Mouse (Mus musculus) embryonic facial prominence, embryonic 11.5 days (tissue): Measurements from ENCODE around the gene Myrf. TPM values are rescaled to one million over a fixed set of nuclear protein-coding genes. Genes with fewer than 3 reads are reported as not detected.
"Not testable (repeated sequence)": the region's sequence is repeated elsewhere in the genome, so short reads cannot be mapped to it uniquely, and the experiment has no call there.

Source experiments
- ATAC-seq: fragments of 200-750 bp; cut with Nextera tagmentation; replicated peaks from 2 replicates; pipeline ENCODE4 v1.8.0; 2017; ENCODE audit warnings: low read depth; ENCODE audit not compliant: insufficient number of reproducible peaks, low FRiP score, low TSS enrichment
- DNase-seq: peaks from one replicate; pipeline ENCODE4 v3.0.0-alpha.2; 2015; ENCODE audit warnings: low spot score
- H3K27ac ChIP-seq: fragments of 300-500 bp; sonication (generic); replicated peaks from 2 replicates; pipeline ENCODE4 v1.5.1; 2014; ENCODE audit warnings: mild to moderate bottlenecking, low read depth, low read length, control low read depth
- H3K27me3 ChIP-seq: fragments of 300-500 bp; sonication (generic); 2 replicates; pipeline ENCODE4 v1.6.1; 2014; ENCODE audit warnings: mild to moderate bottlenecking, low read length, moderate library complexity, mixed read lengths; ENCODE audit not compliant: control insufficient read depth, insufficient read depth
- H3K36me3 ChIP-seq: fragments of 300-500 bp; sonication (generic); replicated peaks from 2 replicates; pipeline ENCODE4 v1.6.1; 2014; ENCODE audit warnings: low read depth, mild to moderate bottlenecking, low read length, moderate library complexity, mixed read lengths; ENCODE audit not compliant: control insufficient read depth, insufficient read depth
- H3K4me1 ChIP-seq: fragments of 300-500 bp; sonication (generic); 2 replicates; pipeline ENCODE4 v1.6.1; 2014; ENCODE audit warnings: low read length, mixed read lengths; ENCODE audit not compliant: control insufficient read depth, insufficient read depth
- H3K4me2 ChIP-seq: fragments of 300-500 bp; sonication (generic); 2 replicates; pipeline ENCODE4 v1.6.1; 2014; ENCODE audit warnings: low read depth, mild to moderate bottlenecking, control low read depth, low read length, moderate library complexity
- H3K4me3 ChIP-seq: fragments of 300-500 bp; sonication (generic); 2 replicates; pipeline ENCODE4 v1.5.1; 2014; ENCODE audit warnings: low read depth, low read length, control low read depth
- H3K9ac ChIP-seq: fragments of 300-500 bp; sonication (generic); replicated peaks from 2 replicates; pipeline ENCODE4 v1.6.1; 2014; ENCODE audit warnings: mild to moderate bottlenecking, control low read depth, low read length
- H3K9me3 ChIP-seq: fragments of 300-500 bp; sonication (generic); replicated peaks from 2 replicates; pipeline ENCODE4 v1.6.1; 2016; ENCODE audit warnings: mild to moderate bottlenecking, low read length, inconsistent platforms, mixed read lengths; ENCODE audit not compliant: control insufficient read depth
- WGBS: fragments of 180-500 bp; shearing (Covaris S2); extraction: QIAGEN DNeasy Blood & Tissue Kit; methylation state at CpG from one replicate; pipeline ENCODE4 v1.1.7; 2014; 5-methylcytosine and 5-hydroxymethylcytosine counted together
- polyA plus RNA-seq: library from polyadenylated mRNA; unstranded; fragments of >200 nt; fragmentation: Nextera tagmentation; extraction: Ambion mirVana; gene quantifications from 2 replicates; pipeline ENCODE4 v1.2.1, GENCODE M21; 2014

Myrf gene
- polyA plus RNA-seq, 1 experiment from 2014 or later, result 2.6 TPM

DNA sequence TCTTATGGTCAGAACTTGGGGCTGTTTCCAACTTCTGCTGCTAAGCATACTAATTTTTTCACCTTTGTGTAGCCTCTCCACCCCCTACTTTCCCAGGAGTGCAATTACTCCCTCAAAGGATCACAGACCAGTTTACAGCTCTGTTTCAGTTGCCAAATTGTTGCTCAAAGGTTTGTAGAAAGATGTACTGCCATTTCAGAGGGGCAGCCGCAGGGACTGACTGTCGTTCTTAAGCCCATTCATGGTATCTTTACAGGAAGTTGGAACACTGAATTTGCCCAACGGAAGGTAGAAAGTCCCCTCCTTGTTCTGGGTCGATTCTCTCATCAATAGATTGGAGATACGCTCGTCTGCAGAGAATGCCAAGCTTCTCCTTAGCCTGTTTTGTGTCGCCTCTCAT lies 69.2 kb downstream of the Myrf start:
- ATAC-seq (no peak), DNase-seq (no peak)
- Histone ChIP-seq H3K9me3 (no peaks in the 10 kb centered on the region), H3K4me3 (no peak overlapping the region), H3K36me3 (no peaks in the 10 kb centered on the region), H3K4me1 (no peaks in the 10 kb centered on the region), H3K27me3 (no peaks in the 10 kb centered on the region), H3K27ac (no peak overlapping the region), H3K9ac (no peak overlapping the region), H3K4me2 (no peak overlapping the region)
- 79% methylated on average over 7 of the region's 7 CpGs for WGBS

DNA sequence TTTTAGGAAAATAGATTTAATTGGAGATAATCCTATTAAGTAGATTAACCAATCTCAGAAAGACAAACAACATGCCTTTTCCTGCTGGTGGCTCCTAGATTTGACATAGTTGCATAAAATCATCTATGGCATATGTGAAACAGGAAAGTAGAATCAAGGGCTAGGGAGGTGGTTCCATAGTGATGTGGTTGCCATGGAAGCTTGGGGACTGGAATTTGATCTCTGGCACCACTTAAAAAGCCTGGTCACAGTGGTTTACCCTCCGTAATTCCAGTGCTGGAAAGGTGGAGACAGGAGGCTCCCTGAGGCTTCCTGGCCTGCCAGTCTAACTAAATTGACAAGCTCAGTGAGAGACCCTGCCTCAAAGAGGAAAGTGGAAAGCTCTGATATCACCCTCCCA lies 70.1 kb downstream of the Myrf start:
- H3K4me1 ChIP-seq, result no peaks in the 10 kb centered on the region
- WGBS, result 40% methylated on average over 1 of the region's 1 CpGs
- no peak overlapping the region for H3K4me2 ChIP-seq
- no peak overlapping the region for H3K4me3 ChIP-seq
- no peaks in the 10 kb centered on the region for H3K9me3 ChIP-seq
- H3K9ac ChIP-seq, result no peak overlapping the region
- ATAC-seq (no peak), DNase-seq (no peak)
- H3K36me3 ChIP-seq, result no peaks in the 10 kb centered on the region
- H3K27me3 ChIP-seq, result no peaks in the 10 kb centered on the region
- H3K27ac ChIP-seq, result no peak overlapping the region

DNA sequence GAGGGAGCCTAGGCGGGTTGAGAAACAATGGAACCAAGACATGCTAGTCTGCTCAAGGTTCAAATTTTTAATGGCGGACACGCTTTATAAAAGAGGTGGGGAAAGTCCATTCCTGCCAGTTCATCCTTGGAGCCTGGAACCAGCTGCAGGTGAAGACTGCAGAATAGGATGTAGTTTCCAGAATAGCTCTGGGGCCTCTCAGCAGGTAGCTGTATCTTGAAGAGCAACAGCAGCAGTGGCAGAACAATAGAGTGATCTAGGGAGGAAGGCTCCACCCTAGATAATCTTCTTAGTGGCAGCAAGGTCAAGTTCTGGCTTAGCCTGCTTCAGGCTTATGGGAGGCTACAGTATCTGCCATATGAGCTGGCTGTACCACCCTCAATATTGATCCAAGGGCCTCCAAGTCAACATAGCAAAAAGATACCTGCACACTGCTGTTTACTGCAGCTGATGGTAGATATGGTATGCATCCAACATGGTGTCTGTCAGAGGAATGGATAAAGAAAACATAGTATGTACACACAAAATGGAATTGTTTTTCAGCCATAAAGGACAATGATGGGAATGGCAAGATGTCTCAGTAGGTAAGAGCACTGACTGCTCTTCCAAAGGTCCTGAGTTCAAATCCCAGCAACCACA lies 70.7 kb downstream of the Myrf start:
- H3K27me3 ChIP-seq, DNase-seq, H3K9me3 ChIP-seq, H3K4me1 ChIP-seq, H3K27ac ChIP-seq, H3K9ac ChIP-seq, H3K4me2 ChIP-seq, ATAC-seq, H3K4me3 ChIP-seq, H3K36me3 ChIP-seq: not testable (repeated sequence)
- WGBS, result 84% methylated on average over 3 of the region's 3 CpGs

DNA sequence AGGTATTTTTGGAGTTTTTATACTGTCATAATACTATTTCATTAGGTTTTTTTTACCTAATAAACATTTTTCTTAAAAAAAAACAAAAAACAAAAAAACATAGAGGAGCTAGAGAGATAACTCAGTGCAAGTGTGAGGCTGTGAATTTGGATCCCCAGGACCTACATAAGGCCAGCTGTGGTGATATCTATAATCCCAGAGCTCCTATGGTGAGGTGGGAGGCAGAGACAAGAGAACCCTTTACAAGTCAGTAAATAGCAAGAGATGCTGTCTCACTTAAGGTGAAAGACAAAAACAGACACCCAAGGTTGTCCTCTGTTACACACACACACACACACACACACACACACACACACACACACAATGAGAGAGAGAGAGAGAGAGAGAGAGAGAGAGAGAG lies 71.4 kb downstream of the Myrf start:
- Histone ChIP-seq H3K36me3 (no peaks in the 10 kb centered on the region), H3K4me2 (no peak overlapping the region), H3K4me1 (no peaks in the 10 kb centered on the region), H3K4me3 (no peak overlapping the region), H3K27me3 (no peaks in the 10 kb centered on the region), H3K9me3 (no peaks in the 10 kb centered on the region), H3K27ac (no peak overlapping the region), H3K9ac (no peak overlapping the region)
- ATAC-seq (no peak), DNase-seq (no peak)

DNA sequence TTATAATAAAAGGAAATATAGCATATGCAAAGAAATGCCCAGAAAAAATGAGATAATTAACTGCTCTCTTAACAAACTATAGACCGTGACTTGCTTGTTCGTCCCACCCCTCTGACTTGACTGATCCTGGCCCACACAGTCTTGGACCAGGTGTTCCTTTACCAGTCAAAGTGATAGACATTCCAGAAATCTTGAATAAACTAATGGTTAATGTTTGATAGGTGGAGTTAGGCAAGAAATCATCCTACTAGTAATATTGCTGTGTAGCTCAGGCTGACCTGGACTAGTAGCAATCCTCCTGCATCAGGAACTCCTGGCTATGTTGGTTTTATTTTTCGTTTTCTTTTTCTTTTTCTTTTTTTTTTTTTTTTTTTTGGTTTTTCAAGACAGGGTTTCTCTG lies 72.1 kb downstream of the Myrf start:
- Histone ChIP-seq H3K27me3 (no peaks in the 10 kb centered on the region), H3K9me3 (no peaks in the 10 kb centered on the region), H3K4me1 (no peaks in the 10 kb centered on the region), H3K36me3 (no peaks in the 10 kb centered on the region), H3K9ac (no peak overlapping the region), H3K4me2 (no peak overlapping the region), H3K27ac (no peak overlapping the region), H3K4me3 (no peak overlapping the region)
- DNase-seq, result no peak
- ATAC-seq, result no peak
- WGBS, result 85% methylated on average over 3 of the region's 3 CpGs

DNA sequence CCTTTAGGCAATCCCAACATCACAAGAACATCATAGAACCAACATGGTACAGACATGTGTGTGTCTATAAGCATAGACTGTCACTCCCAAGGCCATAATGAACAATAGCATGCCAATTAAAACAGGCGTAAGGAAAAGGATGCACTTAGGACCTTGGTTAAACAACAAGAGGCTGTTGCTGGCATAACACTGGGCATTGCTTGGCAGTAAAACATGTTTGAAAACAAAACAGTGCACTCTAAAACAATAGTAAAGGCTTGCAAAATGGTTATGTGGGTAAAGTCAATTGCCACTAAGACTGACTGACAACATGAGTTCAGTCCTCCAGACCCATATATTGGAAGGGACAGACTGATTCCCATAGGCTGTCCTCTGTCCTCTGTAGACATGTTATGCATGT lies 72.6 kb downstream of the Myrf start:
- no peak overlapping the region for H3K4me3 ChIP-seq
- H3K4me1 ChIP-seq, result no peaks in the 10 kb centered on the region
- WGBS, result 78% methylated on average over 1 of the region's 1 CpGs
- no peak overlapping the region for H3K27ac ChIP-seq
- H3K9ac ChIP-seq, result no peak overlapping the region
- DNase-seq (no peak), ATAC-seq (no peak)
- H3K27me3 ChIP-seq, result no peaks in the 10 kb centered on the region
- H3K4me2 ChIP-seq, result no peak overlapping the region
- H3K36me3 ChIP-seq, result no peaks in the 10 kb centered on the region
- H3K9me3 ChIP-seq, result no peaks in the 10 kb centered on the region

DNA sequence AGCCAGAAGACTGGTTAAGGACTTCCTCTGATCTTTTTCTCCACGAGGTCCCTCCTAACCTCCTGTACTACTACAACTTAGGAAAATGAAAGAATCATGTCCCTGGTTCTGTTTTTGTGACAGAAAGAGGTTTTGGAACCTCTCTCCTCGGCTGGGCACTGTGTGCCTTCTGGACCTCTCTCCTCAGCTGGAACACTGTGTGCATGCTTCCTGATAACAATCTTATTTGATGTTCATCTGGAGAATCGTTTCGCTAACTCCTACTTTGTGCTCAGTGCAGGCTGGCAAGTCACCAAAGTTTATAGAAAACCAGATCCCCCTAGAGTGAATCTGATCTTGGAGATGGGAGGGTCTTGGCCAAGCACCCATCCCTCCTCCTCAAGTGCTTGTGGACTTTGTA lies 73.4 kb downstream of the Myrf start:
- no peaks in the 10 kb centered on the region for H3K4me1 ChIP-seq
- no peak overlapping the region for H3K9ac ChIP-seq
- ATAC-seq, result no peak
- no peak overlapping the region for H3K27ac ChIP-seq
- H3K36me3 ChIP-seq, result no peaks in the 10 kb centered on the region
- no peaks in the 10 kb centered on the region for H3K9me3 ChIP-seq
- no peak overlapping the region for H3K4me2 ChIP-seq
- WGBS, result 79% methylated on average over 4 of the region's 4 CpGs
- no peaks in the 10 kb centered on the region for H3K27me3 ChIP-seq
- DNase-seq, result no peak
- no peak overlapping the region for H3K4me3 ChIP-seq

DNA sequence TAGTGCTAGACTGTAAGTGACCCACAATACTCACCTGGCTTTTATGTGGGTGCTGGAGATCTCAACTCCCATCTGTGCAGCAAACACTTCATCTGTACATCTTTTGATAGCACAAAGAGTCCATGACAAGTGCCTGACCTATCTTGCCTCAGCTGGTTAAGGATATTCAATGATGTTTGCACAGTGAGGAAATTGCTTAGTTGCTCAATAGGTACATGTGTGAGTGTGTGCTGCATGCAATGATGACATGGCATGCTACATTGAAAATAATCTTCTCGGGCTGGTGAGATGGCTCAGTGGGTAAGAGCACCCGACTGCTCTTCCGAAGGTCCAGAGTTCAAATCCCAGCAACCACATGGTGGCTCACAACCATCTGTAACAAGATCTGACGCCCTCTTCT lies 74.6 kb downstream of the Myrf start:
- not testable (repeated sequence) for H3K9ac ChIP-seq, H3K9me3 ChIP-seq, H3K4me2 ChIP-seq, H3K4me3 ChIP-seq, DNase-seq, H3K27ac ChIP-seq, H3K4me1 ChIP-seq, ATAC-seq, H3K27me3 ChIP-seq, H3K36me3 ChIP-seq
- WGBS, result 85% methylated on average over 4 of the region's 4 CpGs
